Mouse (Mus musculus) erythroblast, embryonic 14.5 days (primary cell): ENCODE data around the gene Slc22a12. TPM values are rescaled to one million over a fixed set of nuclear protein-coding genes. Genes with fewer than 3 reads are reported as not detected.

Source experiments
- H3K27me3 ChIP-seq: 2 replicates; pipeline ENCODE4 v1.6.1; 2012; ENCODE audit warnings: inconsistent platforms; ENCODE audit not compliant: control insufficient read depth
- H3K36me3 ChIP-seq: 2 replicates; pipeline ENCODE4 v1.6.1; 2012; ENCODE audit warnings: mild to moderate bottlenecking, inconsistent platforms; ENCODE audit not compliant: control insufficient read depth
- H3K4me1 ChIP-seq: 2 replicates; pipeline ENCODE4 v1.6.1; 2012; ENCODE audit warnings: inconsistent platforms; ENCODE audit not compliant: control insufficient read depth
- H3K4me3 ChIP-seq: replicated peaks from 2 replicates; pipeline ENCODE3; 2012; ENCODE audit warnings: moderate library complexity, mild to moderate bottlenecking, inconsistent platforms
- H3K9me3 ChIP-seq: 2 replicates; pipeline ENCODE4 v1.6.1; 2012; ENCODE audit warnings: low read length, inconsistent platforms, mixed read lengths; ENCODE audit not compliant: control insufficient read depth
- GATA1 ChIP-seq: IDR thresholded peaks from 2 replicates; pipeline ENCODE4 v1.6.1; 2012; ENCODE audit warnings: low read length, inconsistent platforms, mixed read lengths
- TAL1 ChIP-seq: IDR thresholded peaks from 3 replicates; pipeline ENCODE4 v1.6.1; 2012; ENCODE audit warnings: low read length, inconsistent platforms, mixed read lengths
- polyA plus RNA-seq: library from polyadenylated mRNA; stranded (reverse); fragments of >175 nt; gene quantifications from 2 replicates; pipeline ENCODE4 v1.2.3, GENCODE M21; 2012

The Slc22a12 gene
- polyA plus RNA-seq, 1 experiment: not detected

DNA sequence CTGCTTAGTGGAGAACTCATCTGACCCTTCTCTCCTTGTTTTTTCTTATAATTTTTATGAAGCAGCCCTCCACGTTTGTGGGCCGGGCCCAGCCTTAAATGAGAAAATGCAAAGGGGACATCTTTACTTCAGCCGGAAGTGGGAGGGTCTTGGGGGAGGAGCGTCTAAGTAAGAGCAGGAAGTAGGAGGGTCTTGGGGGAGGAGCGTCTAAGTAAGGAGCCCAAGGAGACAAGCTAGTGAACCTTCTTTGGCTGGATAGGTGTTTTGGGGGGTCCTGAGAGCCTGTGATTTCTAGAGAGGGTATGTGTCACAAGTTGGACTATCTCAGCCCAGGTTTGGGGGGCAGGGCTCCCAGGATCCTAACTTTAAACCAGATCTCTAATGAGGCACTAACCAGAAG is 27.4 kb downstream of the Slc22a12 start:
- no peaks in the 10 kb centered on the region for H3K4me1 ChIP-seq
- H3K4me3 ChIP-seq: no peak overlapping the region
- H3K36me3 ChIP-seq: no peaks in the 10 kb centered on the region
- no peaks in the 10 kb centered on the region for H3K9me3 ChIP-seq
- H3K27me3 ChIP-seq: peaks cover 19% of the 10 kb centered on the region
- TF ChIP-seq TAL1 (no peak), GATA1 (no peak)

DNA sequence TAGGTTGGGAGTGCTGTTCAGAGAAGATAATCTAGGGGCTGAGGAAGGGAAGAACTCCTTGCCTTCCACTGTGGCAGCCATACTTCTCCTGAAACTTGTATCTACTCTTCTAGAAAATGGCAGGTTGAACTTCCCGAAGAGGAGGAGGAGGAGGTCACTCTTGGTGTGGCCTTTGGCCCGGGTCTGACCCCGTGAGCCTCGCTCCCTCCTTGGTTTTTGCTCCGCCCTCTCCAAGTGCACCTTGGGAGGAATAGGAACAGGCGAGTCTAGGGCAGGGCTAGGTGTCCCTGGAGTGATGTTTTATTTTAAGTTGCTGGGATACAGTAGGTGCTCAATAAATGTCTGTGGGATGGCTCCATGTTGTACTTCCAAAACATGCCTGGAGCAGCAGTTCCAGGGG is 27.9 kb downstream of the Slc22a12 start:
- peaks cover 23% of the 10 kb centered on the region for H3K27me3 ChIP-seq
- TF ChIP-seq TAL1 (no peak), GATA1 (no peak)
- H3K9me3 ChIP-seq: no peaks in the 10 kb centered on the region
- no peaks in the 10 kb centered on the region for H3K4me1 ChIP-seq
- no peak overlapping the region for H3K4me3 ChIP-seq
- no peaks in the 10 kb centered on the region for H3K36me3 ChIP-seq

DNA sequence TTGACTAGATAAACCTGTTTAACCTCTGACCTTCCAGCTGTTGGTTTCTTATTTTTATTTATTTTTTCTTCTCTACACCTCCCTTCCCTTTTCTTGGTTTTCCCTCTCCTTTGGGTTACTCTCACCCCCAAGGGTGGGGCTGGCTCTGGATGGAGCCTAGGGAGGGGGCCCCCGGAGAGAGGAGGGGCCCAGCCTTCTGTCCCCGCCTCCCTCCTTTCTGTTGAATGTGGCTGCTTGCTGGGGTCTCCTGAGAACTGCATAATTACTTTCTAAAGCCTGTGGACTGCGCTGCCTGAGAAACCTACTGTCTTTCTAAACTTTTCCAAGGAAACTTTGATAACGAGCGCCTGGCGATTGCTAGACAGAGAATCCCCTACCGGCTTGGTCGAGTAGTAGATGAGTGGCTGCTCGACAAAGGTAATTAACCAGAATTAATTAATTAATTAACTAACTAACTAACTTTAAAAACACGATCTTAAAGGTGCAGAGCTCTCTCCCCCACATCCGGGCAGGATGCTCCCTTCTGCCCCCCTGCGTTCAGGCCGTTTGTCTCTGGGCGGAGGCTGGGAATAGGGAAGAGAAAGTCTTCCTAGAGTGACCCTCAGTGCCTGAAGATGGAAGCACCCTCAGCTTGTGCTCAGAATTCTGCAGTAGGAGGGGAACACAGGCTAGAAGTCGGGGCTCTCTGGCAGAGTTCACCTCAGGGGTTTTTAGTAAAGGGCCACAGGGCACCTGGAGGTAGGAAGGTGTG is 29.3 kb downstream of the Slc22a12 start:
- Histone ChIP-seq H3K9me3 (no peaks in the 10 kb centered on the region), H3K4me3 (no peak overlapping the region), H3K27me3 (peaks cover 23% of the 10 kb centered on the region), H3K4me1 (no peaks in the 10 kb centered on the region), H3K36me3 (no peaks in the 10 kb centered on the region)
- TF ChIP-seq TAL1 (no peak), GATA1 (no peak)

DNA sequence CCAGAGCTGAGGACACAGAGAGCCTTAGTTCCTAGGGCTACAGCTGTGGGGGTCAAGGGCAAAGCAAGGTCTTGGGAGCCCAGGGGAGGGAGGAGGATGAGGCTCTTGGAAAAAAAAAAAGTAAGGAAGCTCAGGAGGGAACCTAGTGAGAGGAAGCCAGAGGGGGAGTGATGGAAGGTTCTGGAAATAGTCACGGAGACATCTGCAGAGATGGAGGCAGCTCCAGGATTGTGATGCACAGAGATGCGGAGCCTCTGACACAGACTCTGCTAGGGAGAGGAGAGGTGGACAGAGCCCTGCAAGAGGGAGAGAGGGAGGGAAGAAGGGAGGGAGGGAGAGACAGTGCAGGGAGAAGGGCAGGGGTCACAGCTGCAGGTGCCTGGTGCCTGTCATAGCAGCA is 32.3 kb downstream of the Slc22a12 start:
- H3K36me3 ChIP-seq: no peaks in the 10 kb centered on the region
- TF ChIP-seq GATA1: no peak
- no peak for TF ChIP-seq TAL1
- H3K27me3 ChIP-seq: peaks cover 44% of the 10 kb centered on the region
- H3K4me3 ChIP-seq: no peak overlapping the region
- no peaks in the 10 kb centered on the region for H3K9me3 ChIP-seq
- H3K4me1 ChIP-seq: no peaks in the 10 kb centered on the region

DNA sequence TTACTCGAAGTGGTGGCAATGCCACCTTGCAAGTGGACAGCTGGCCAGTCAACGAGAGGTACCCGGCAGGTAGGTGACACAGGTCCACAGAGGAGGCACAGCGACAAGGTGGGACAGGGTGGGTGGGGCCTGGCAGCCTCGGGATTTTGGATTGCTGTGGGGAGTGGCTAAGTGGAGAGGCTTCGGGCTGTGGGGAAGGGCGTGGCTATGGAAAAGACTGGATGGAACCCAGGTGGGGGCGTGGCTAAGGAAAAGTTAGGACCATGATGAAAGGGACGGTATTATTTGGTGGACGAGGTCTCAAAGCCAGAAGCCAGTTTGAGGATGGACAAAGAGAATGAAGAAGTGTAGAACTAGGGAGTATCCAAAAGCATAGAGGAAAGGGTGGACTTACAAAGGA is 33.0 kb downstream of the Slc22a12 start:
- no peak overlapping the region for H3K4me3 ChIP-seq
- no peak for TF ChIP-seq GATA1
- TF ChIP-seq TAL1: no peak
- no peaks in the 10 kb centered on the region for H3K4me1 ChIP-seq
- no peaks in the 10 kb centered on the region for H3K9me3 ChIP-seq
- H3K36me3 ChIP-seq: no peaks in the 10 kb centered on the region
- peaks cover 49% of the 10 kb centered on the region for H3K27me3 ChIP-seq

DNA sequence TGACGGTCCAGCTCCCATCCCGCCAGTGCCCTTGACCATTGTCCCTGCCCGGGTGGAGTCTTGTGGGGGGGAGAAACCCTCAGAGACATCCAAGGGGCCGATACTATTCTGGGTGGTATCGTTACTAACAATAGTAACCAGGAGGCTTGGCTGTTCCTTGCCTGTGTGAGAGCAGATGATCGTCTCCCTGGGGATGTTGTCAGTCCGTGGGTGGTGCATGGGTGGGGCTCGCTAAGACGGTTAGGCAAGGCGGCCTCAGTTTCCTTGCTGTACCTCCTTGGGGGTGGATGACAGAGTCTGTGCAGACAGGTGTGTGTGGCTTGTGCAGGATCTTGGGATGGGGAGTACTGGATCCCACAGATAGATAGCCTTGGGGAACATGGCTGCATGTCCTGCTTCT is 35.4 kb downstream of the Slc22a12 start:
- Histone ChIP-seq H3K4me3 (no peak overlapping the region), H3K36me3 (no peaks in the 10 kb centered on the region), H3K4me1 (no peaks in the 10 kb centered on the region), H3K27me3 (peaks cover 59% of the 10 kb centered on the region), H3K9me3 (no peaks in the 10 kb centered on the region)
- TF ChIP-seq TAL1 (no peak), GATA1 (no peak)

DNA sequence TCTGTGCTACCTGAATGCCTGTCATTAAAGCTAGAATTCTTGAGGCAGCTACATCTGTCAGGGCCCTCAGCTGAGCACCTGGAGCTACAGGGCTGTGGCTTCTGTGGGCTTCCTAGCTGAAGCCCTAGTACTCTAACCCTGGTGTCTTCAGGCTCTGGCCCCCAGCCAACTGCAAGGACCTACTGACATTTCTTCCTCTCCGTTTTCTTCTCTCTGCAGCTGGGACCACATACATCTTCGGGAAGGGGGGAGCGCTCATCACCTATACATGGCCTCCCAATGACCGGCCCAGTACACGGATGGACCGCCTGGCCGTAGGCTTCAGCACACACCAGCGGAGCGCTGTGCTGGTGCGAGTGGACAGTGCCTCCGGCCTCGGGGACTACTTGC is 38.2 kb downstream of the Slc22a12 start:
- H3K36me3 ChIP-seq: no peaks in the 10 kb centered on the region
- no peaks in the 10 kb centered on the region for H3K9me3 ChIP-seq
- H3K4me1 ChIP-seq: no peaks in the 10 kb centered on the region; the same call in 1 of the 2 replicates
- TF ChIP-seq GATA1 (no peak), TAL1 (no peak)
- H3K4me3 ChIP-seq: no peak overlapping the region
- peaks cover 79% of the 10 kb centered on the region for H3K27me3 ChIP-seq

DNA sequence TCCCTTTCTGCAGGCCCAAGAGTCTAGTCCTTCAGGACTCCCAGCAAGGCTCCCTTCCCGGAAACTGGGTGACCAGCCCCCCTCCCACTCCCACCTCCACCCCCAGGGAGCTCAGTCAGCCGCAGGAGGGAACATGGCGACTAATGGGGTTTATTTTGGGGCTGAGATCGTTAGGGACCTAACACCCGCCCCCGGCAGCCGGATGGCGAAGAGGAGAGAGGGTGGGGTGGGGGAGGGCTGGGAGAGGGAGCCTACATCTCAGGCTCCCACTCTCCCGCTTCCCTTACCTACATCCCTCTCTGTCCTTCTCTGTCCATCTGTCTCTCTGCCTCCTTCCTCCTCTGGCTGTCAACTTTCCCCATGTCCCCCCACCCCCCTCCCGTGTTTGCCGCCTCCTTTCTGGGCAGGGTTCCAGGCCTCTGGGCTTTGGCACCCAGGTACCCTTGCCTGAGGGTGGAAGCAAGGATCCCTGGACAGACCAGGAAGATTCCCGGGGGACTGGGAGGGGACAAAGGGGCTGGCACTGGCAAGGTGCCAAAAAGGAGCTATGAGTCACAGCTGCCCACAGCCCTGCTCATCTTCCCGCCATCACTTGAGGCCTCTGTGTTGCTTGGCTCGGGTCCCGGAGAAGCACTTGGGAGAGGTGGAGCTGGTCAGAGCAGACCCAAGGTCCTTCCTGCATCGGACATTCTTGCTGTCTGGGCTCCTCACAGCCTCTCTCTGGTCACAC is 38.7 kb downstream of the Slc22a12 start:
- H3K4me3 ChIP-seq: no peak overlapping the region

DNA sequence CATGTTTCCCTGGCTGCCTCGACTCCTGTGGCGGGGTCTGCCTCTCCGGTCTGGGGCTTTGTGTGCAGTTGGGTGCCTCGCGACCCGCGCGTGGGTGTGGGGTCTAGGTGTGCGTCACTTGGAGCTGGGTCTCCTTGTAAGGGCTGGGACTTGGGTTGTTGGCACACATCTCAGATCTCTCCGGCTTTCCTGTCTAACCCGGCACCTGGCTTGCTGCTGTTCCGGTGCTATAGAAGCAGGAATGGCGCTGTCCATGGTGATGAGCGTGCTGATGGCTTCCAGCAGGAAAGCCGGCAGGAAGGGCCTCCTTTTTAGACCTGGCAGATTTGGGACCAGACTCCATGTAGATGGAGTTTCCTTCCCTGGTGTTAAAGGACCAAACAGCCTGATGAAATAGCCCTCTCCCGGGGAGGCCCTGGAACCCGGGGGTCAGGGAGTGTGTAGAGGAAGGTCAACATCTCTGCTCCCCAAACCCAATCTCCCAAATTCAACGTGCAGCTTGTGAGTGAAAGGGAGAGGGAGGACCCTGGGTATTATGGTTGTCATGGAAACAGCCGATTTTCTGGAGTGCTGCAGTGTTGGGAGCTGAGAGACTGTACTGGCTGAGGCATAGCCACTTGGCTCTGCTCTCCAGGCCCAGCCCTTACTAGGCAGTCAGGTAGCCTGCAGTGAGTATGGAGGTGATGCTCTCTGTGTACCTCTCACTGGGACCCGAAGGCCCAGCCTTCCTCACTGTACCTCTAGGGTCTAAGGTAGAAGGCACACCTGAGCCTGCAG is 40.1 kb downstream of the Slc22a12 start:
- H3K9me3 ChIP-seq: no peaks in the 10 kb centered on the region; the same call in 1 of the 2 replicates
- H3K4me3 ChIP-seq: no peak overlapping the region
- no peaks in the 10 kb centered on the region; the same call in 1 of the 2 replicates for H3K4me1 ChIP-seq
- peaks cover 95% of the 10 kb centered on the region for H3K27me3 ChIP-seq
- no peaks in the 10 kb centered on the region for H3K36me3 ChIP-seq
- TF ChIP-seq GATA1 (no peak), TAL1 (no peak)

More for the DNA sequence above, 38.7 kb downstream of the Slc22a12 start:
- H3K36me3 ChIP-seq: no peaks in the 10 kb centered on the region
- no peaks in the 10 kb centered on the region for H3K9me3 ChIP-seq
- TF ChIP-seq GATA1: no peak
- TF ChIP-seq TAL1: no peak
- H3K27me3 ChIP-seq: peaks cover 84% of the 10 kb centered on the region
- no peaks in the 10 kb centered on the region; the same call in 1 of the 2 replicates for H3K4me1 ChIP-seq
